Mouse (Mus musculus) gastrocnemius, postnatal 36 days (tissue): Measurements from ENCODE around the gene Gm17428. TPM values are rescaled to one million over a fixed set of nuclear protein-coding genes. Genes with fewer than 3 reads are reported as not detected.
"Not testable (repeated sequence)": the region's sequence is repeated elsewhere in the genome, so short reads cannot be mapped to it uniquely, and the experiment has no call there.

ENCODE experiments used
- DNase-seq, 2 experiments: peaks; one replicate each; pipeline ENCODE4 v3.0.0; 2022
- intact Hi-C: fragments of 180-260 bp; cut with DNase I; formaldehyde crosslinking; loops from one replicate; pipeline ENCODE4 v1.15.1; 2025
- total RNA-seq, 2 experiments: library from RNA; stranded (reverse); gene quantifications; 2 replicates each; pipeline ENCODE4 v1.2.3; 2021

Gene Gm17428
- total RNA-seq, 2 experiments from 2014 or later: not detected

GRCm38 (mm10) chr14:54948781-54949180 is 28.0 kb upstream of the Gm17428 start:
- no peak for DNase-seq
- intact Hi-C loops: no loop called here

GRCm38 (mm10) chr14:54950493-54950892 is 26.2 kb upstream of the Gm17428 start:
- no peak for DNase-seq
- intact Hi-C loops: no loop called here

GRCm38 (mm10) chr14:54951587-54951986 is 25.1 kb upstream of the Gm17428 start:
- intact Hi-C loops: no loop called here
- no peak for DNase-seq

- intact Hi-C loops: no loop called here
Observed at GRCm38 (mm10) chr14:54953664-54954206, 23.0 kb upstream of the Gm17428 start.

GRCm38 (mm10) chr14:54954474-54954873 is 22.3 kb upstream of the Gm17428 start:
- no peak for DNase-seq
- intact Hi-C loops: no loop called here

More at GRCm38 (mm10) chr14:54953664-54954206, 23.0 kb upstream of the Gm17428 start:
- DNase-seq: no peak

- intact Hi-C loops: no loop called here
- DNase-seq: no peak
Observed at GRCm38 (mm10) chr14:54955481-54955880, 21.3 kb upstream of the Gm17428 start.

GRCm38 (mm10) chr14:54956533-54956932 is 20.2 kb upstream of the Gm17428 start:
- no peak for DNase-seq
- intact Hi-C loops: no loop called here

GRCm38 (mm10) chr14:54958503-54958902 is 18.2 kb upstream of the Gm17428 start:
- intact Hi-C loops: no loop called here
- DNase-seq: no peak

- intact Hi-C loops: no loop called here
Observed at GRCm38 (mm10) chr14:54959197-54959596, 17.5 kb upstream of the Gm17428 start.

GRCm38 (mm10) chr14:54959853-54960613 is 16.7 kb upstream of the Gm17428 start:
- intact Hi-C loops, DNase-seq: not testable (repeated sequence)

More at GRCm38 (mm10) chr14:54959197-54959596, 17.5 kb upstream of the Gm17428 start:
- DNase-seq: no peak

- intact Hi-C loops: no loop called here
- no peak for DNase-seq
Observed at GRCm38 (mm10) chr14:54960769-54961168, 16.0 kb upstream of the Gm17428 start.

GRCm38 (mm10) chr14:54961487-54961886 is 15.2 kb upstream of the Gm17428 start:
- no peak for DNase-seq
- intact Hi-C loops: no loop called here

- intact Hi-C loops: no loop called here
- no peak for DNase-seq
Observed at GRCm38 (mm10) chr14:54962714-54963113, 14.0 kb upstream of the Gm17428 start.

GRCm38 (mm10) chr14:54963727-54964126 is 13.0 kb upstream of the Gm17428 start:
- intact Hi-C loops: no loop called here

GRCm38 (mm10) chr14:54965044-54965443 is 11.7 kb upstream of the Gm17428 start:
- DNase-seq: no peak
- intact Hi-C loops: no loop called here

More at GRCm38 (mm10) chr14:54963727-54964126, 13.0 kb upstream of the Gm17428 start:
- no peak for DNase-seq

- DNase-seq: no peak
- intact Hi-C loops: no loop called here
Observed at GRCm38 (mm10) chr14:54965631-54966030, 11.1 kb upstream of the Gm17428 start.

GRCm38 (mm10) chr14:54966320-54966977 is 10.3 kb upstream of the Gm17428 start, which contains the start of gene Myh6:
TSS of gene Myh6 (minus strand) at chr14:54966927.
- intact Hi-C loops: no loop called here
- no peak for DNase-seq

- no peak for DNase-seq
- intact Hi-C loops: no loop called here
Observed at GRCm38 (mm10) chr14:54967874-54968273, 8.9 kb upstream of the Gm17428 start.

GRCm38 (mm10) chr14:54968344-54968743 is 8.4 kb upstream of the Gm17428 start:
- intact Hi-C loops: no loop called here
- DNase-seq: no peak

GRCm38 (mm10) chr14:54972786-54973185 is 3.9 kb upstream of the Gm17428 start:
- DNase-seq, intact Hi-C loops: not testable (repeated sequence)

- intact Hi-C loops: no loop called here
- no peak for DNase-seq
Observed at GRCm38 (mm10) chr14:54974068-54974791, 2.5 kb upstream of the Gm17428 start.
